Mouse (Mus musculus) mesoderm, embryonic 11.5 days (tissue): ENCODE data around the gene Ahctf1.
"Not testable (repeated sequence)": the region's sequence is repeated elsewhere in the genome, so short reads cannot be mapped to it uniquely, and the experiment has no call there.

Experiments
- DNase-seq: peaks from one replicate; pipeline ENCODE4 v3.0.0-alpha.2; 2012; ENCODE audit warnings: low read depth, low spot score

The Ahctf1 gene

DNA sequence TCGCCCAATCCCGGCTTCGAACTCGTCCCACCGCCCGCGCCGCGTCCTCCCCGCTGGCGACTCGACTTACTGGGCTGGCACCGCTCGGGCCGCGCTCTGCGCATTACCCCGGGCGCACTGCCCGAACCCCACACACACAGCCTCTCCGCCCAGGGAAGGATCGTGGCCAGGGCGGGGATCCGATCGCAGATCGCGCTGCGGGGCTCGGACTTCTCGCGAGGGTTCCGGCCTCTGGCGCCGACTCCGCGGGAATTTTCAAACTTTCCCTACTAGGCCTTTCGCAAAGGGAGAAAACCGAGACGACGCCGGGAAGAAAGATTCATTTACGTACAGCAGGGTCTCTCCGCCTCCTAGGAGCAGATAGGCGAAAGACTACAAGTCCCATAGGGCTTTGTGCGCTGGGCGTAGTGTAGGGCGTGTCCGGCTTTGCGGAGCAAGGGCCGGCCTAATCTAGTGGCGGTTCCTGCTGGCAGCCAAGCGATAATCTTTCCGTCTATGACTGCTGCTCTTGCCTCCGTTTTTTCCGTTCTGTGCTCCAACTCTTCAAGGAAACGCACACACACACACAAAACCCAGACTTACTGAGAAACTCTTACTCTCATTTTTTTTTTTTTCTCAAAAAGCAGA lies at the start of gene Ahctf1:
Ahctf1 (minus strand) TSS at position 168 of the 627 bp plus-strand sequence.
- peak; percentile 99 for DNase-seq

DNA sequence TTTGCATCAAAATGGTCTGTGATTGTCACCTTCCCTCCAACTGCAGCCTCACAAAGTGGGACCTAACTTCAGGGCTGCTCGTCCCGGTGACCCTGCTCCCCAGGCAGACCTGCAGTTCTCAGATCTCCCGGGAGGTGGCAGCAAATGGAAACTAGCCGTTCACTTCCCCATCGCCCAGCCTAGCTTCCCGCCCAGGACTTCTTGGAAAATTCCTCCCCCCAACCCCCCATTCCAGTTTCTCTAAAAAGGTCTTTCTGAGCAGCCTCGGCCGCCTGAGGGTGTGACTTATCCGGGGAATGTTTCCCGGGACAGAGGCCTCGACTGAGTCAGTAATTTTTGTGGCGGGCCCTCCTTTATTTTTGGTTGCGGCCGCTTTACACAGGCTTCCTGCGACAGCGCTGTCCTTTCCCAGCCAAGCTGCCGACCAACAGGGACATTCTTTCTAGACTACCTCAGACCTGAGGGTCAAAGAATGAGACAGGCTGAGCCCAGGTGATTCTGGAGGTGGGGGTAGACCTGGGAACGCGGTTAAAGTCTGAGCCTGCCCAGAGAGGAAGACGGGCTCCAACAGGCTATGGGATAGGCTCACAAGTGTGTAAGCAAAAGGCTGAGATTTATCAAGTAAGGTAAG lies 44.4 kb upstream of the Ahctf1 start:
- DNase-seq, result peak; percentile 80

DNA sequence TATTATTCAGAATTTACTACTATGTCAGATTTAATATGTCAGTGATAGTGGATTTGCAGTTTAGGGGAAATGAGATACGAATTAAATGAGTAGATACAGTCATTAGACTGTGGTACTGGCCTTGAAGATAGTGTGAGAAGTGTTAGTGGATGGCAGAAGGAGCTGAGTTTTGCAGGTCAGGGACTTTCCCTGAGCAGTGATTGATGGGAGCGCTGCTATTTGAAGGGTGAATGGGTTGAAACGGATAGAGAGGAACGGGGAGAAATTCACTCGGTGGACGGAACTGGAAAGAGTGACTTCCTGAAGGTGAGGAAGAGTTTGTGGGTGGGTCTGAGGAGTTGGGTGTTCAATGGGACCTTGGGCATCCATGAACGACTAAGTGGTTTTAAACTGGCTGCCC lies 43.7 kb upstream of the Ahctf1 start:
- no peak for DNase-seq

DNA sequence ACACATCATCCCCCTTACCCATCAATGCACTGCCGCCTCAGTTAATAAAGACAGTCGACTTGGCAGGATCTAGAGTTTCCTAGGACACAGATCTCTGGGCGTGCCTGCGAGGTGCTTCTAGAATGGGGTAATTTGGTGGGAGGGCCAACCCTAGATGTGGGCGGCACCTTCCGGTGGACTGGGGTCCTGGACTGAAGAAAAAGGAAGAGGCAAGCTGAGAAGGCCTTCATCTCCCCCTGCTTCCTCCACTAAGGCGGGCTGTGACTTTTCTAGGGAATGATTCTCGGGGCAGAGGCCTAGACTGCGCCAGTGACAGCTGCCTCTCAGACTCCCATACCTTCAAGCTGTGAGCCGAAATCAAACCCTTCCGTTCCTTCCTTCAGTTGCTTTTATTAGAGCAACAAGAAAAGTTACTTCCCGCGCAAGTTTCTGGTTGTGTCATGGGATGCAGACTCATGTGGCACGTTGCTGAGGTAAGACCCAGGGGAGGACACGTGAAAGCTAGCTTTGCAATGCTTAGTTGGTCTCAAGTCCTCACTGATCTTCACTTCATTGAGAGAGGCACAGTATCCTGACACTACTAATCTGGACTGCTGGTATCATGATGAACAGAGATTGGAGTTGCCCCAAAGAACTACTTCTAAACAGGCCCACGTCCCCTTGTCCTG lies 42.5 kb upstream of the Ahctf1 start:
- no peak for DNase-seq

DNA sequence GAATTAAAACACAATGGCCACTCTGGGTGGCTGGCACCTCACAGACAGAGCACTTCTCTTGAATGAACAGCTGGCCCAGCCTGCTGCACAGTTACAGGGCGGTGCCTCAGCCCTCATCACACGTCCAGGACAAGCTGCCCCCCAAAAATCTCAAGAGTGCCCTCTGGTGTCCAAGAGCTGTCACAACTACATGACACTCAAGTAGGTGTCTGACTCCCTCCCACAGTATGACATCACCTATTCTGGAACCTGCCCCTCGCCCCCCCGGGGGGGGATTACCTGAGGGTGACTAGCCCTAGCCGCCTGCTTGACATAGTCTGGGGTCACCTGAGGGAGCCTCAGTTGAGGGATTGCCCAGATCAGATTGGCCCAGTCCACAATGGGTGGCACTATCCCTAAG lies 41.4 kb upstream of the Ahctf1 start:
- DNase-seq, result peak; percentile 76

DNA sequence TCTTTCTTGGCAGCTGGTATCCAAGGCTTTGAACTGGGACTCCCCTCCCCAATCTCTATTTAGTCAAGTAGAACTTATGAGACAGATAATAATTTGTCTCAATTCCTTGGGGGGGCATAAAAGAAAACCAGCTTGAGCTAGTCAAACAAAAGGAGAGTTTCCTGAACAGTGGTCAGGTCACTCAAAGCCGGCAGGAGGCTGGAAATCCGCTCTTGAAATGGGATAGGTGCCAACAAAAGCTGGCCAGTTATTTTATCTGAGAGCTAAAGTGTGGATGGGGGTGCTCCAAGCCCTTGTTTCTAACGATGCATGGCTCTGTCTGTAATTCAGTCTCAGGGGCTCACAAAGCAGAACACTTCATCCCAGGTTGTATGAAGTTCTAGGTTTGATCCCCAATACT lies 40.5 kb upstream of the Ahctf1 start:
- peak; percentile 17 for DNase-seq

DNA sequence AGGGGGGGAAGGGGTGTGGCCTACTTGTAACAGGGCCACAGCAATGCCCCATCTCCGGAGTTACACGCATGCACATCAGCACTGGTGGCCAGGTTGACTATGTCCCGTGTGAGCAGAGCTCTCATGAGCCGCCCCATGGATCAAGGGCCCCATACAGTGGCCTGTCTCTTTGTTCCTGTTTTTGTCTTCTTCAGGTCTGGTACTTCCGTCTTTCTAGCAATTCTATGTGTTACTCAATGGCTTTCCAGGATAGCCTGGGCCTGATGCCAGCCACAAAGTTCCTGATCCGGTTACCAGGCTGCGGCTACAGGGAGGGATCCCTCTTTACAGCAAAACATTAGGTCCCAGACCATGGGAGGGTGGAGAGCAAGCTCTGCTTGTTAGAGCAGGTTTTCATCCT lies 39.1 kb upstream of the Ahctf1 start:
- no peak for DNase-seq

DNA sequence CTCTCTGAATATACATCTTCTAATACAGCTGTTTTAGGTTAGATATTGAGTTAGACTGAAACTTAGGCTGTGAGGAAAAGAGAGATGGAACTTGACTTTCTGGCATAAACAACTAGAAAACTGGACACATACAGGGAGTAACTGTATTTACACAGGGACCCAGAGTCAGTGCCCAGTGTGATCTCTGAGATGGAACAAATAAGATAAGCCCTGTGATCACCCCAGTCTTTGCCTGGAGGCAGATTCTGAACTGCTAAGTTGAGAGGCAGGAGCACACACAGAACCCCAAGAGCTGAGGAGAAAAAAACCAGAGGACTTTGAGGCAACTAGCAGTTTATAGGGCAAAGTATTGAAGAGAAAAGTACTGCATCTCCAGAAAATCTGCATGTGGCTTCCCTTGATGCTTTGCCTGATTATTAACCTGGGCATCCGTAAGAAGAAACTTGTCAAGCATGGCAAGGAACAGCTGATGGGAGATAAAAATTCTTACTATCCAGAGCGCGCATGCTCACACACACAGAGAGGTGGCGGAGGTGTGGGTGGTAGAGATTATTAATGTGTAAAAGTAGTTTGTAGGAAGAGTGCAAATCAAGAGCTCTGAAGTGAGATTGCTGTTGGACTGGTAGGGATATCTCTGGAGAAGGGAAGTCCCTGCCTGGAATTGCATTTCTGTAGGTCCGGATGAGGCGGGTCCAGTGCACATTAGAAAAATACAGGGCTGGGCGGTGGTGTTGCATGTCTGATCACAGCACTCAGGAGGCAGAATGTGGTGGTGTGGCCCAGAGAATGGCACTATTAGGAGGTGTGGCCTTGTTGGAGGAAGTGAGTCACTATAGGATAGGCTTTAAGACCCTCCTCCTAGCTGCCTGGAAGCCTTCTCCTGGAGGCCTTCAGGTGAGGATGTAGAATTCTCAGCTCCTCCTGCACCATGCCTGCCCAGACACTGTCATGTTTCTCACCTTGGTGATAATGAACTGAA lies 33.2 kb upstream of the Ahctf1 start:
- no peak for DNase-seq

DNA sequence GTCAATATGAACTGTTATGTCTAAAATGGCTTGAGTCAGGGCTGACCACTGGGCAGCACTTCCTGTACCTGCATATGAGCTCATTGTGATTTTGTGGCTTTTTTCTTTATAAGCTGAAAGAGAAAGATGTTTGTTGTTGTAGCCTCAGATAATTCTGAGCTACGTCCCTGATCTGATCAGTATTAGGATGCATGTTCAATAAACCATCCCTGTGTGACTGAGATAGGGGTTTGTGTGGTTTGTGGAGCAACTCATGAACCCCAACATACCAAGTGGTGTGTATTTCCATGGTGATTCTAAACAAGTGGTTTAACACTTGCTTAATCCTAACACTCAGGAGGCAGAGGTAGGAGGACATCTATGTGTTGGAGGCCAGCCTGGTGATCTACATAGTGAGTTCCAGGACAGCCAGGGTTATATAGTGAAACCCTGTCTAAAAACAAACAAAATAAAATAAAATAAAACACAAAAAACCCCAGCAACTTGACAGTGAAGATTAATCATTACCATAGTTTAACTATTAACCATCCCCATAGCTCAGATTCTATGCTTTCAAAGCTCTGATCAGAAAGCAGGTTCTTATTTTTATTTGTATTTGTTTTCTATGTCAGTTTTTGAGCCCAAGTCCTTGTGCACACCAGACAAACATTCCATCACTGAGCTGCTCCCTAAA lies 32.4 kb upstream of the Ahctf1 start:
- no peak for DNase-seq

DNA sequence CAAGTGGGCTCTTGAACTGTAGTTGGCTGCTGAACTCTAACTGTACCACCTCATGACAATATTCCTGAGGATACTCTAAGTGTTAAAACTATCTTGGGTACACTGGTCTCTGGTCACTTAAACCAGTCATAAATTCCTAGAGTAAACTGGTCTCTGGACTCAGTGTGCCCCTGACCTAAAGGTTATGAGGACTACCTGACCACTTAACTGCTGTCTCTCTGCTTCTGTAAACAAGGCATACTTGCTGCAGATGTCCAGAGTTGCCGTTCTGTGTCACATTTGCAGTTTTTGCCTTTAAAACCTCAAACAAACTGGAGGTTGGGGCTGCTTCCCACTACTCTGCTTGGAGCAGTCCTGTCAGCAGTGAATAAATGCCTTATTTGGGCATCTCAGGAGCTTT lies 30.1 kb upstream of the Ahctf1 start:
- DNase-seq, result no peak

DNA sequence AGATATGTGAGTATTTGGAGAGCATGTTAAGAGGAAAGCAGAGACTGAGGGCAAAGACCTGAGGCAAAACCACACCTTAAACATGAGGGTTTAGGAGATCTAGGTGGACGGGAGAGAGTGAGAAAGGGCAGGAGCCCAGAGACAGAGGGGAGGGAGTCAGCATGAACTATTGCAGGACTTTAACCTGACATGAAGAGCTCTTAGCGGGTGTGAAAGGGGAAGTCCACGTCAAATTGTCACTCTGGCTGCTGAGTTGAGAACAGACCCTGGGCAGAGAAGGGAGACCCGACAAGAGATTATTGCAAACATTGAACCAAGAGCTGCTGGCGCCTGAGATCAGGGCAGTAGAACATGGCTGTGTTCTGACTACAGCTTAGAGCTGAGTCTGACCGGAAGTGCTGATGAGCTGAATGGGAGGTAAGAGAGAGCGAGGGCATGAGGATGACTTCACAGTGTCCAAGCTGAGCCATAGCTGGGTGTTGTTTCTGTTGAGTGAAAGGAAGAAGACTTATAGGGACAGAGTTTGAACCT lies 29.3 kb upstream of the Ahctf1 start:
- DNase-seq, result no peak

DNA sequence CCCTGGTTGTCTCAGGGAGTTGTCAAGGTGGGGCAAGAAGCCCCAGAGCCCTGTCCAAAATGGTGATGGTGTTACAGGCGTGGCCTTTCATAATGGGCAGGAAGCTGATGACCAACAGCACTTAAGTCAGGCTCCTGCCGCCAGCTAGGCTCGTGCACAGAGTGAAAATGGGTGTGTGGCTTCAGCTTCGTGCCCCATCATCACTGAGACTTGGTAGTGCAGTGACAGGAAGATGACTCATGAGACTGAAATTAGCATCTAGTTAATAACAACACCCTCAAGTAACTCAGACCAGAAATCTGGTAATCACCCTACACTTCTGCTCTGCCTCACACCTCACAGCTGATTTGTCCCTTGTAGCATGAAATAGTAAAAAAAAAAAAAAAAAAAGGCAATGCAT lies 25.4 kb upstream of the Ahctf1 start:
- no peak for DNase-seq

DNA sequence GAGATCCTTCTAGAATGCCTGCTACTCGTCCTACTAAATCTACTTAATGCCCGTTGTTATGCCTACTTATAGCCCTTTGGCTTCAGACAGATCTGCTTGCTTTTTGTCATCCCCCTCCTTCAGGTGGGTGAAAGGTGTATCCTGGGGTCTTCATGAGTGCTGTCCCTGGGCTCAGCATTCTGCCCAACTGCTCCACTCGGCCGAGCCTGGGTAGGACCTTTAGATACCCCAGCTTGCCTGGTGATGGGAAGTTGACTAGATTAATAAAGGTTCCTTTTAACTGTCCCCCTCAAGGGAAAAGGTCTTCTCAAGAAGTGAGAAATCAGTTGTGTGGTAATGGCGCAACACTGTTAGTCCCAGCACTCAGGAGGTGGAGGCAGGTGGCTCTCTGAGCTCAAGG lies 24.6 kb upstream of the Ahctf1 start:
- DNase-seq, result no peak

DNA sequence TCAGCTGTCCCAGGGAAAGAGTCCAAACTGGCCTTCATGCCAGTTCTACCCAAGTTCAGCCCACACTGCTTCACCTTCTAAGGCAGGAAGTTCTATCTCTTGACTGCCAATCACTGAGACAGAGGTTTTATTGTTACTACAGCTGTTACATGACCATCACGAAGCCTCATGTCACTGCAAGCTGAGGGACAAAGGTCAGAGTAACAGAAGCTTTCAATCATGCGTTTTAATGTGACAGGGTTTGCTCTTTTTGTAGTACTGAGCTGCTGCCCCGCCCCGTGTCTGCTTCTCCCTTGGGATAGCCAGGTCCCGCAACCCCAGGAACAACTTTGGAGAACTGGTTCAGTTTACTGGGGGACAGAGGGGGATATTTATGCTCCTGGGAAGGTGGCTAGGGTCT lies 21.1 kb upstream of the Ahctf1 start:
- peak; percentile 12 for DNase-seq

DNA sequence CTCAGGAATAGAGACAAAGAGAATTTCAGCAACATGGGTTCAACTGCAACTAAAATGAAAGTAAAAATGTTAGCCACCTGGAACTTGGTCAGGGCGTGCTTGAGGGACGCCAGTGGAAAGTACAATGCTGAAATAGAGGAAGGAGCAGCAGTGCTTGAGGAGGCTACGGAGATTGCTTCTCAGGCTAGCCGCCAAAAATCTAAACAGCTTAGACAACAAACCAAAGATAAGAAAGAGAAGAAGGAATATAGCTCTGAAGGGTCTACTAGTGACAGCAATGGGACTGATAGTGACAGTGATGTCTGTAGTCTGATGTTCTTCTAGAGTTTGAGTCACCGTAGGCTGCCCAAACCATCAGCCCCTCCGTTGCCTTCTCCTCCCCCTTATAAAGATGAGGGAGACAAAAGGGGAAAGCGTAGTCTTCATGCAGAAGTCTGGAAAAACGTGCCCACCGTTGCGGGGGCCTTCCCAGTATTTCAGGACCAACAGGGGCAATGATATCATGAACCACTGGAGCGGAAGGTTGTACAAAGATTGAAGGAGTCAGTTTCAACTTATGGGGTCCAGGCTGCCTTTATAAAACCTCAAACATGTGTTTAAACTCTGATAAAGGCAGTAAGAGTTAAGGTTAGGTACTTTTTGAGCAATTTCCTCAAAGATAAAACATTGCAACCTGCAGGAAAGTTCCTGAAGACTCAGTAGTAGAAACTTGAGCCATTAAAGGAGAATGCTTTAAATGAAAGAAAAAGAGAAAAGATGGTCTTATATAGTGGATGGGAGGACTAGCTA lies 15.2 kb upstream of the Ahctf1 start:
- DNase-seq, result not testable (repeated sequence)

DNA sequence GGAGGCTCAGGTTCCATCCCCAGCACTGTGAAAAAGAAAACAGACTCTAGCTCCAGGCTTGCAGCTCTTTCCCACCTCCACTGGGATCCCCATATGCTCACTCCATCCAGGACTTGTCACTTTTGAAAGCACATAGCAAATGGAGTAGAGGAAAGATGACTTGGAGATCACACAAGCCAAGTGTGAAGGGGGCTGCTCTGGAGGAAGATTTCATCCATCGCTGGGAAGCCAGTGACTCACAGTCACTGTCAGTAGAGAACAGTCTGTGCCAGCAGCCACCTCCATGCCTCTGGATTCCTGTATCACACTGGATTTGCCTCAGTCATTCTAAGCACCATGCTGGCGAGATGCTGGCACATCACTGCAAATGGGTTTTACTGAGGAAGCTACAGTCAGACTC lies 11.1 kb upstream of the Ahctf1 start:
- no peak for DNase-seq

DNA sequence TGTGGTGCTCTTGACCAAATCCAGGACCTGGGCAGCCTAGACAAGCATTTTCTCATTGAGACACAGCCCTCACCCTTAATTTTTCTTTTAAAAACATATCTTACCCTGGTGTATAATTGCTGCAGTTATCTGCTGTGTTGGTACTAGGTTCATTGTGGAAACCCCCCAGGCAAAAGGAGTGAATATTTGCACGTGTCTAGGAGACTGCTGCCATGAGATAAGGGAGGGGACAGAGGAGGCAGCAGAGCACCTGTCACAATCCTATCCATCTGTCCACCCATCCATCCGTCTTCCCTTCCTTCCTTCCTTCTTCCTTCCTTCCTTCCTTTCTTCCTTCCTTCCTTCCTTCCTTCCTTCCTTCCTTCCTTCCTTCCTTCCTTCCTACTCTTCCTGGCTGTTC lies 9.9 kb upstream of the Ahctf1 start:
- no peak for DNase-seq

DNA sequence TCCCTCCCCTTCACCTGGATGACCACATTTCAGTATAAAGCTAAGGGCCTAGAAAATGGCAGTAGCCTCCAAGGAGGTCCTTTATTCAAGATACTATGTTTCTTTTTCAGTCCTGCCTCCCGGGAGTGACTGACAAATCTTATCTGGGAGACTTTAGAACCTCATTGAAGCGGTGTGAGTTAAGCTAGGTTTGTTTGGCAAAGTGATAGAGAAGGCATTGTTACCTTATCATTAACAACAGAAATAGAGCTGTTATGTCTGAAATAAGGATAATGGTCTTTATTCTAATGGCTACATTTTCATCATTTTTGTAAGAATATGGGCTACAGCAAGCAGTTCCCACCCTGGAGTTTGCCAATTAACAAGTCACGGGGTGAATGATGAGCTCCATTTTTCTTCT lies 4.8 kb upstream of the Ahctf1 start:
- DNase-seq, result no peak

DNA sequence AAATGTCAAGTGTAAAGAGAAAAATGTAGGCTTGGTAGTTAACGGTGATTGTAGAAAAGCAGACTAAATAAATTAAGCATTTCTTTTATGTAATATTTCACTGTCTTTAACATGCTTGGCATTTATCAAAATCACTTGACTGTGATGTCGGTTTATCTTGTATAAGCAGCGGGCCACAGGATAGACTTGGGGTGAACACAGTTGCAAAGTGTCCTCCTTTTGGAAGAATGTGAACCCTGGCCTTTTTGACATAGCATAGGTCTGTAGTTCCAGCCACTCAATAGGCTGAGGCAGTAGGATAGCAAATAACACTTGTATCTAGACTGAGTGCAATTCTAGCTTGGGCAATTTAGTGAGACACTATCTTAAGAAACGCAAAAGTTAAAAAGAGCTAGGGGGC lies 4.0 kb upstream of the Ahctf1 start:
- DNase-seq, result no peak

DNA sequence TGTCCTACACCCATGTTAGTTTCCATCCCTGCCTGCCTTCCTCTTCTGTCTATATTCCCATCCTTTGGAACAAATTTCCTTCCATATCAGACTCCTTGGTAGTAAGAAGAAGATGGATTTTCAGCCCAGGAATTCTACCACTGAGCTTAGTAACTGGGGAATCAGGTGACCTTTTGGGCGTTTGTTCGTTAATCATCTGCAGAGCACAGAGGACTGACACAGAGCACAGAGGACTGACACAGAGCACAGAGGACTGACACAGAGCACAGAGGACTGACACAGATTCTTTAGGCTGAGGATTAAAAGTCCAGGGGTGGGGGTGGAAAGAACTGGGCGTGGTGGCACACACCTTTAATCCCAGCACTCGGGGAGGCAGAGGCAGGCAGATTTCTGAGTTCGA lies 2.3 kb upstream of the Ahctf1 start:
- DNase-seq, result no peak
